Mouse (Mus musculus) limb, embryonic 11.5 days (tissue): Measurements from ENCODE around the gene Vps13a. TPM values are rescaled to one million over a fixed set of nuclear protein-coding genes. Genes with fewer than 3 reads are reported as not detected.
A peak's percentile ranks its signal among the peaks of the same experiment; 100 is the strongest.
"Not testable (repeated sequence)": the region's sequence is repeated elsewhere in the genome, so short reads cannot be mapped to it uniquely, and the experiment has no call there.

Experiments used
- ATAC-seq: fragments of 200-750 bp; cut with Nextera tagmentation; 2 replicates; pipeline ENCODE4 v1.8.0; 2017; ENCODE audit warnings: low read depth; ENCODE audit not compliant: insufficient number of reproducible peaks, low FRiP score, low TSS enrichment
- DNase-seq: peaks from one replicate; pipeline ENCODE4 v3.0.0-alpha.2; 2015; ENCODE audit warnings: low spot score
- H3K27ac ChIP-seq: fragments of 300-500 bp; sonication (generic); replicated peaks from 2 replicates; pipeline ENCODE4 v1.5.1; 2014; ENCODE audit warnings: low read depth, mild to moderate bottlenecking, low read length
- H3K27me3 ChIP-seq: fragments of 300-500 bp; sonication (generic); 2 replicates; pipeline ENCODE4 v1.6.1; 2014; ENCODE audit warnings: mild to moderate bottlenecking, low read length, mixed read lengths; ENCODE audit not compliant: control insufficient read depth, insufficient read depth
- H3K36me3 ChIP-seq: fragments of 300-500 bp; sonication (generic); 2 replicates; pipeline ENCODE4 v1.6.1; 2014; ENCODE audit warnings: mild to moderate bottlenecking, low read length, moderate library complexity, mixed read lengths; ENCODE audit not compliant: control insufficient read depth, insufficient read depth
- H3K4me1 ChIP-seq: fragments of 300-500 bp; sonication (generic); 2 replicates; pipeline ENCODE4 v1.6.1; 2014; ENCODE audit warnings: low read length, mixed read lengths; ENCODE audit not compliant: control insufficient read depth, insufficient read depth
- H3K4me2 ChIP-seq: fragments of 300-500 bp; sonication (generic); 2 replicates; pipeline ENCODE4 v1.6.1; 2014; ENCODE audit warnings: low read depth, mild to moderate bottlenecking, moderate library complexity; ENCODE audit not compliant: severe bottlenecking
- H3K4me3 ChIP-seq: fragments of 300-500 bp; sonication (generic); 2 replicates; pipeline ENCODE4 v1.5.1; 2014; ENCODE audit warnings: low read depth, low read length
- H3K9ac ChIP-seq: fragments of 300-500 bp; sonication (generic); 2 replicates; pipeline ENCODE4 v1.6.1; 2014; ENCODE audit warnings: mild to moderate bottlenecking, low read length
- H3K9me3 ChIP-seq: fragments of 300-500 bp; sonication (generic); 2 replicates; pipeline ENCODE4 v1.6.1; 2016; ENCODE audit warnings: low read length; ENCODE audit not compliant: control insufficient read depth
- WGBS: fragments of 180-500 bp; shearing (Covaris S2); extraction: QIAGEN DNeasy Blood & Tissue Kit; methylation state at CpG from one replicate; pipeline ENCODE4 v1.1.7; 2014; 5-methylcytosine and 5-hydroxymethylcytosine counted together
- polyA plus RNA-seq: library from polyadenylated mRNA; unstranded; fragments of >200 nt; fragmentation: Nextera tagmentation; extraction: Ambion mirVana; gene quantifications from 2 replicates; pipeline ENCODE4 v1.2.1, GENCODE M21; 2014

Gene Vps13a
- polyA plus RNA-seq, 1 experiment from 2014 or later = 8.1 TPM

DNA sequence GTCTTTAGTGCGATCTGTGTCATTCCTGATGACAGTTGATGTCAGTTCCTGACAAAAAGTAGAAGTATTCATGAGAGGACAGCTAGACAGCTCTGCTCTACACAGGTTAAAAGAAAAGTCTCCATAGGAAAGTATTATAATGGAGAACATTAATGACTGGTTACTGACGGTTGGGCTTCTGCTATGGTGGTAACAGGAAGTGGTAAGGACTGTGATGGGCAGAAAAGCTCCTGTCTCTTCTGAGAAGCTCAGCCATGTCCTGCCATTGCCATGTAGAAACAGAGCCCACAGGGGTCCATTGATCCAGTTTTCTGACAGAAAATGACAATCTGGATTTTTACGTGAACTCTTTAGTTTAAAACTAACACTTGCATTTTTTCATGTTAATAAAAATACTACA, 21.4 kb upstream of the Vps13a start:
- H3K27me3 ChIP-seq = no peaks in the 10 kb centered on the region
- H3K36me3 ChIP-seq = no peaks in the 10 kb centered on the region
- DNase-seq = no peak
- no peak overlapping the region for H3K4me2 ChIP-seq
- 78% methylated on average over 3 of the region's 3 CpGs for WGBS
- no peak overlapping the region for H3K27ac ChIP-seq
- H3K4me3 ChIP-seq = no peak overlapping the region
- ATAC-seq = no peak
- H3K4me1 ChIP-seq = no peaks in the 10 kb centered on the region
- no peak overlapping the region for H3K9ac ChIP-seq
- H3K9me3 ChIP-seq = no peaks in the 10 kb centered on the region

DNA sequence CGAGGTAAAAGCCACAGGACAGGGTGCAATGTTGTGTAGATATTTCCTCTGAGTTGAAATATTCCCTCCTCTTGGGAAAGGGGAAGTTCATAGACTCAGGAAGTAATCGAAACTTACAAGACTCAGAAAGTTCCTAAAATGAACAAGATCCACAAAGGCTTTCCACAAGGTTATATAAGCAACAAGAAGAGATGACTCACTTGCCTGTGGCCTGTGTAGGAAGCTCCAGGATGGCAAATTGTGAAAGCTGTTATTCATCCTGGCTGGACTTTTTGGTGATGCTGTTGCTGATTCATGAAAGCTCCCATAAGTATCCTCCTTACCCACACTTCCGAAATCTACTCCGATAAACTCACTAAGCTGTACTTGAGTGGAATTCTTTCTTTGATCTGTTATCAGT, 17.2 kb upstream of the Vps13a start:
- Histone ChIP-seq H3K27ac (no peak overlapping the region), H3K9me3 (no peaks in the 10 kb centered on the region), H3K4me2 (no peak overlapping the region), H3K9ac (no peak overlapping the region), H3K4me1 (no peaks in the 10 kb centered on the region), H3K4me3 (no peak overlapping the region), H3K27me3 (no peaks in the 10 kb centered on the region), H3K36me3 (no peaks in the 10 kb centered on the region)
- DNase-seq (no peak), ATAC-seq (no peak)
- WGBS = 86% methylated on average over 4 of the region's 4 CpGs

DNA sequence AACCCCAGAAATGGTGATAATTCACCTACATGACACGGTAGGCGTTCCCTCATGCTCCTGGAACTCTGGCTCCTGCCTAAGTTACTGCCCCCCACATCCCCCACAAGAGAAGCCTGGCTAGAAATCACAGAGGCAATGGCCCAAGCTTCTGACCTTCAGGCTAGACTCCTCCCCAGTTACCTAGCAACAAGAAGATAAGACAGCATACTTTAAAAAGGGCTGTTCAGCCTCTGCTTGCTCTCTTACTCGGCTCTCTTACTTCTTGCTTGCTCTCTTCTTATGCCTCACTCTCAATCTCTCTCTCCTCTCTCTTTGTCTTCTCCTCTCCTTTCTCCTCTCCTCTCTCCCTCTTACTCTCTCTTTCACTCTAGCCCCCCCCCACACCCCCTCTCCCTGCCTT, 13.8 kb upstream of the Vps13a start:
- H3K9me3 ChIP-seq, H3K27me3 ChIP-seq, H3K4me3 ChIP-seq, DNase-seq, H3K36me3 ChIP-seq, ATAC-seq, H3K4me1 ChIP-seq, H3K9ac ChIP-seq, H3K4me2 ChIP-seq, H3K27ac ChIP-seq: not testable (repeated sequence)
- WGBS = 92% methylated on average over 3 of the region's 3 CpGs

DNA sequence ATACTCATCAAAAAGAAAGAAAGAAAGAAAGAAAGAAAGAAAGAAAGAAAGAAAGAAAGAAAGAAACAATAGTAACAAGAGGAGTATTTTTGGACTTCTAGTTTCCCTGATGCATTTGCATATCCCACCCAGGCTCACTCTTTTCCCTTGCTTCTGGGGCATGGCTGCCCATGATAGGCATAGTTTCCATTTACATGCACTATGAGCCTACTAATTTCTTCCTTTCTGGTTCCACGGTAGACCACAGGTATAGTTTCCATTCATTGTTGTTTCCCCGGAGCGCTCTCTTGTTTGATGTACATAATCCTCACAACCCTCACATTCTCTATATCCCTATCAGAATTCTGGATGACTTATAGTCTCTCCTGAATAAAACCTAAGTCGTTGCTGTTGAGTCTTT, 9.2 kb upstream of the Vps13a start:
- Histone ChIP-seq H3K4me1 (no peaks in the 10 kb centered on the region), H3K27me3 (no peaks in the 10 kb centered on the region), H3K27ac (no peak overlapping the region), H3K4me3 (no peak overlapping the region), H3K9ac (no peak overlapping the region), H3K36me3 (no peaks in the 10 kb centered on the region), H3K9me3 (no peaks in the 10 kb centered on the region), H3K4me2 (no peak overlapping the region)
- ATAC-seq = no peak
- no peak for DNase-seq
- whole genome bisulfite sequencing = 87% methylated on average over 4 of the region's 4 CpGs

DNA sequence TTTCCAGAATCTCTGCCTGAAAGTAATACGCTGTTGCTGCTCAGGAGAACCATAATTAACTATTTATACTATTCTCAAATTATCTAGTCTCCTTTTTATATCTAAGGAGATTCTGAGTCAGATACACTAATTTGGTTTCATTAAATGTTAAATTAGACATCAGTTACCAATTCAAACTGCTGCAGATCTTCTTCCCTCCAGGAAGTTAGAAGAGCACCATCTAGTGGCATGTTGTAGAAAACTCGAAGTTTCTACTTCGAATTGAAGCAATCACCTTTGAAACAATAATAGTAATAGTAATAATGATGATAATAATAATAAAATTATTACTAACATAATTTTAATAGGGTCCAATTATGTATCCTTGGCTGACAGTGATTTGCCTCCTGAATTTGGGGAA, 4.1 kb upstream of the Vps13a start:
- H3K27me3 ChIP-seq = no peaks in the 10 kb centered on the region; the same call in 1 of the 2 replicates
- 27% methylated on average over 3 of the region's 3 CpGs for WGBS
- H3K9ac ChIP-seq = no peak overlapping the region
- H3K27ac ChIP-seq = no peak overlapping the region
- H3K9me3 ChIP-seq = no peaks in the 10 kb centered on the region
- H3K36me3 ChIP-seq = no peaks in the 10 kb centered on the region
- no peaks in the 10 kb centered on the region for H3K4me1 ChIP-seq
- H3K4me3 ChIP-seq = no peak overlapping the region
- DNase-seq (no peak), ATAC-seq (no peak)
- H3K4me2 ChIP-seq = no peak overlapping the region

DNA sequence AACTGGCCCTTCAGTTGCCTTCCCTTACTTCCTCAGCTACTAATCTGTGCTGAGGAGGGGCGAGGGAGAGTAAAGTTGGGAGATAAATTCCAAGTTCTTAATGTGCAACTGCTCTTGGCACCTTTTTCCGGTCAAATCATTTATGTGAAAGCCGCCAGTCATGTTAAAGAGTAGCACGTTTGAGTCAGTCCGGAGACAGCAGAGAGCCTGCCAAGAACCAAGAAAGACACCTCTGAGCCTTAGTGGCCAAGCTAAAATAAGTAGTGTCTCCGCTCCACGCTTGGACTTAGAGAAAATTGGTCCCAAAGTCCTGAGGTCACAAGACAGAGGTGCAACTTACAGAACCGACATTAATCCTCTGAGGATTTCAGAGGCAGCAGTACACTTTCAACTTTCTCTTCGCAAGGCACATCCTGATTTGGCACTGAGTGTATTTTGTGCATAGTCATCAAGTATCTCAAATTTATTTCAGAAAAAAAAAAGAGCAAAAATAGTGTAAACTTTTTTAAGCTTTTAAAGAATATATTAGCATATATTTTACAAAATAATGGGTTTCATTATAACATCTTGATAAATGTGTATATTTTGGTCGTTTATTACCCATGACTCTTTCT, 780 bp upstream of the Vps13a start:
- H3K4me1 ChIP-seq = no peaks in the 10 kb centered on the region
- H3K36me3 ChIP-seq = no peaks in the 10 kb centered on the region
- ATAC-seq = no peak
- peak overlapping the region; percentile 92 for H3K4me2 ChIP-seq
- WGBS = 14% methylated on average over 10 of the region's 10 CpGs
- no peak for DNase-seq
- peak overlapping the region; percentile 60 for H3K4me3 ChIP-seq
- no peaks in the 10 kb centered on the region; the same call in 1 of the 2 replicates for H3K27me3 ChIP-seq
- H3K27ac ChIP-seq = no peak overlapping the region
- H3K9ac ChIP-seq = peak overlapping the region; percentile 24
- no peaks in the 10 kb centered on the region for H3K9me3 ChIP-seq

DNA sequence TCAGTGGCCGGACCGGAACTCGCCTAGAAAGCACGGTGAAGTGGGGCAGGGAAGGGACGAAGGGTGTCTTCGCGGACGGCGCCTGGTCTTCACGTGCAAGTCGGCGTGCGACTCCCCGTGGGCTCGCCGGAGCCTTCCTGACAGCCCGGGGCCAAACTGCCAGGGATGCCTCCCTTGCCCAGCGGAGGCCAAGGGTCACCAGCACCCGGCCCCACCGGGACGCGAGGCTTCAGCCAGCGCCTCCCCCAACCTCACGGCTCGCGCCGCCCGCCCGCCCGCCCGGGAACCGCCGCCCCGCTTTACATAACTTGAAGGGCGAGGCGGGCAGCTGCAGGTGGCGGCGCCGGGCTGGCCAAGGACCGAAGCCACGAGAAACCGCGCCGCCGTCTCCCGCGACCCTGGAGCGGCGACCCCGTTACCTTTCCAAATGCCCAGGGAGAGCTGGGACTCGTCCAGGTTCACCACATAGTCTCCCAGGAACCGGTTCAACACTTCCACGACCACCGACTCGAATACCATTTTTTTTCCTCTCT, 416 bp downstream of the Vps13a start:
- WGBS = under 1% methylated on average over 50 of the region's 55 CpGs
- DNase-seq (peak; percentile 53), ATAC-seq (peak; percentile 59)
- no peak overlapping the region for H3K27ac ChIP-seq
- peak overlapping the region; percentile 13; the same call in 1 of the 2 replicates for H3K9ac ChIP-seq
- no peaks in the 10 kb centered on the region for H3K36me3 ChIP-seq
- H3K27me3 ChIP-seq = no peaks in the 10 kb centered on the region; the same call in 1 of the 2 replicates
- peak overlapping the region; percentile 92 for H3K4me2 ChIP-seq
- no peaks in the 10 kb centered on the region for H3K9me3 ChIP-seq
- H3K4me3 ChIP-seq = peak overlapping the region; percentile 60
- H3K4me1 ChIP-seq = no peaks in the 10 kb centered on the region

DNA sequence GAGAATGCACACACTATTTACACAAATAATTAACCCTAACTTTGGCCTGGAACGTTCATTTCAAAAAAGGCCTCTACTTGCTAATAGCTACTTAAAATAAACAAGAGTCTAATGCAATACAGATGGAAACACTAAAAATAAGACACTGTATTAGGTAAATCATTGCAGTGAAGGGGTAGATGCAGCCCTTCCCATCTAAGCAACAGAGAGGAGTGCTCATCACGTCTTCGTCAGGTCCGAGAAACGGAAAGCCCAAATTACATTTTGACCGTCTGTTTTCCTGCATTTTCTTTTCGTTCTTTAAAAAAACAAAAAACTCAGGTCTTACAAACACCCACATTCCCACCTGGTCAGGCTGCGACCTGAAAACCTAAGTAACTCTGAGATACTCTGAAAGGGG, 947 bp downstream of the Vps13a start:
- no peak for DNase-seq
- no peak for ATAC-seq
- H3K27me3 ChIP-seq = no peaks in the 10 kb centered on the region; the same call in 1 of the 2 replicates
- 13% methylated on average over 8 of the region's 8 CpGs for WGBS
- H3K9ac ChIP-seq = no peak overlapping the region
- no peaks in the 10 kb centered on the region for H3K9me3 ChIP-seq
- H3K4me3 ChIP-seq = peak overlapping the region; percentile 60
- H3K4me1 ChIP-seq = no peaks in the 10 kb centered on the region
- H3K36me3 ChIP-seq = no peaks in the 10 kb centered on the region
- no peak overlapping the region for H3K27ac ChIP-seq
- H3K4me2 ChIP-seq = peak overlapping the region; percentile 92

DNA sequence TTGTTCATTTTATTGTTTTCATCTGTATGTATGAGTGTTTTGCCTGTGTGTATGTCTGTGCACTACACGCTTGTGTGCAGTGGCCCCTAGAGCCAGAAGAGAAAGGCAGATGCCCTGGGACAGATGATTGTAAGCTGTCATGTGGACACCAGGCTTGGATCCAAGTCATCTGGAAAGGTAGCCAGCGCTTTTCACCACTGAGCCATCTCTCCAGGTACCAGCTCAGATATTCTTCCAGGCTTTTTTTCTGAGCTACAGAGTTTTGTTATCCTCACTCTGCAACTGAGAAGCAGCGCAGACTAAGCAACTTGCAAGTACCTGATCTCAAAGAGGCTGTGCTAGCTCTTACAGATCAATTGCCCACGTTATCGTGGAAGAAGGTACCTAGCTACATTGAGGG, 1.5 kb downstream of the Vps13a start:
- Histone ChIP-seq H3K27me3 (no peaks in the 10 kb centered on the region; the same call in 1 of the 2 replicates), H3K36me3 (no peaks in the 10 kb centered on the region), H3K4me2 (no peak overlapping the region), H3K9me3 (no peaks in the 10 kb centered on the region), H3K4me3 (no peak overlapping the region), H3K4me1 (no peaks in the 10 kb centered on the region), H3K27ac (no peak overlapping the region), H3K9ac (no peak overlapping the region)
- no peak for DNase-seq
- ATAC-seq = no peak
- 70% methylated on average over 5 of the region's 5 CpGs for WGBS
